Mouse (Mus musculus) myocyte (in vitro differentiated cells): ENCODE measurements at regions not wholly inside any gene's neighbourhood (a gene's known extent, or its start where the extent isn't known, plus 50 kb on each side); places are given as distances from the start of the nearest gene placed in this dataset.

Experiments
- H3K27me3 ChIP-seq: one replicate; pipeline ENCODE4 v1.6.1; 2011; ENCODE audit not compliant: control insufficient read depth, insufficient read depth, insufficient read length
- H3K36me3 ChIP-seq: one replicate; pipeline ENCODE4 v1.6.1; 2011; ENCODE audit not compliant: control insufficient read depth, insufficient read depth
- H3K4me2 ChIP-seq: one replicate; pipeline ENCODE4 v1.6.1; 2011; ENCODE audit warnings: low read depth, control low read depth
- H3K4me3 ChIP-seq: one replicate; pipeline ENCODE4 v1.5.1; 2011; ENCODE audit warnings: mild to moderate bottlenecking, control low read depth, moderate library complexity
- H3K79me2 ChIP-seq: one replicate; pipeline ENCODE4 v1.6.1; 2011; ENCODE audit not compliant: control insufficient read depth, insufficient read depth
- H3ac ChIP-seq: one replicate; pipeline ENCODE4 v1.6.1; 2011; ENCODE audit not compliant: control insufficient read depth, insufficient read length
- CEBPB ChIP-seq: IDR thresholded peaks from 2 replicates; pipeline ENCODE4 v1.6.1; 2011; ENCODE audit warnings: mild to moderate bottlenecking, moderate library complexity; ENCODE audit not compliant: poor library complexity, insufficient read depth, severe bottlenecking
- E2F4 ChIP-seq: IDR thresholded peaks from one replicate; pipeline ENCODE4 v1.6.1; 2011; ENCODE audit warnings: mild to moderate bottlenecking, control low read depth, moderate library complexity; ENCODE audit not compliant: insufficient read depth
- MAX ChIP-seq: IDR thresholded peaks from one replicate; pipeline ENCODE4 v1.6.1; 2011; ENCODE audit warnings: low read depth, mild to moderate bottlenecking, control low read depth
- MYOD1 ChIP-seq, 3 experiments: IDR thresholded peaks; one replicate each; pipeline ENCODE4 v1.6.1; 2011; ENCODE audit warnings: control low read depth in 2 of 3, low read depth in 2 of 3, mild to moderate bottlenecking in 2 of 3, moderate library complexity in 1 of 3; ENCODE audit not compliant: insufficient read length in 2 of 3, control insufficient read depth in 1 of 3
- MYOG ChIP-seq, 3 experiments: IDR thresholded peaks; one replicate each; pipeline ENCODE4 v1.6.1; 2011; ENCODE audit warnings: control low read depth in 2 of 3, low read depth in 2 of 3, mild to moderate bottlenecking in 2 of 3; ENCODE audit not compliant: insufficient read length in 2 of 3, control insufficient read depth in 1 of 3, insufficient read depth in 1 of 3
- POLR2A ChIP-seq: IDR thresholded peaks from one replicate; pipeline ENCODE4 v1.6.1; 2011; ENCODE audit warnings: low read depth, mild to moderate bottlenecking, control low read depth, moderate library complexity; ENCODE audit not compliant: insufficient read length
- POLR2AphosphoS2 ChIP-seq: IDR thresholded peaks from one replicate; pipeline ENCODE4 v1.6.1; 2011; ENCODE audit warnings: low read depth, control low read depth; ENCODE audit not compliant: insufficient read length
- REST ChIP-seq: IDR thresholded peaks from one replicate; pipeline ENCODE4 v1.6.1; 2011; ENCODE audit warnings: mild to moderate bottlenecking, control low read depth, moderate library complexity; ENCODE audit not compliant: insufficient read depth, insufficient read length
- SRF ChIP-seq: IDR thresholded peaks from one replicate; pipeline ENCODE4 v1.6.1; 2011; ENCODE audit warnings: low read depth; ENCODE audit not compliant: control insufficient read depth, insufficient read length
- TCF12 ChIP-seq: IDR thresholded peaks from one replicate; pipeline ENCODE4 v1.6.1; 2011; ENCODE audit warnings: mild to moderate bottlenecking, control low read depth; ENCODE audit not compliant: poor library complexity, insufficient read depth, severe bottlenecking
- TCF3 ChIP-seq: IDR thresholded peaks from one replicate; pipeline ENCODE4 v1.6.1; 2011; ENCODE audit warnings: low read depth, control low read depth; ENCODE audit not compliant: insufficient read length
- USF1 ChIP-seq: IDR thresholded peaks from one replicate; pipeline ENCODE4 v1.6.1; 2011; ENCODE audit warnings: low read depth, mild to moderate bottlenecking, control low read depth, moderate library complexity

- H3K4me2 ChIP-seq, result no peak overlapping the region
- H3ac ChIP-seq, result no peak overlapping the region
- TF ChIP-seq REST (no peak), CEBPB (no peak), POLR2A (no peak), SRF (no peak), MYOG (IDR thresholded peaks at IDR 0.05; ENCODE audit: control insufficient read depth in 1 of 3, insufficient read depth in 1 of 3, insufficient read length in 2 of 3, low read depth in 2 of 3) (no peak), USF1 (no peak)
- H3K27me3 ChIP-seq, result no peaks in the 10 kb centered on the region
- no peaks in the 10 kb centered on the region for H3K36me3 ChIP-seq
- no peaks in the 10 kb centered on the region for H3K79me2 ChIP-seq
- no peak overlapping the region for H3K4me3 ChIP-seq
Observed at GRCm38 (mm10) chr10:99425265-99425664, 162.2 kb downstream of the Dusp6 start.

GRCm38 (mm10) chr10:99430175-99430574, 167.1 kb downstream of the Dusp6 start:
- Histone ChIP-seq H3K4me3 (no peak overlapping the region), H3ac (no peak overlapping the region), H3K27me3 (no peaks in the 10 kb centered on the region), H3K4me2 (no peak overlapping the region), H3K36me3 (no peaks in the 10 kb centered on the region), H3K79me2 (no peaks in the 10 kb centered on the region)
- TF ChIP-seq SRF (no peak), POLR2AphosphoS2 (no peak), USF1 (no peak), MAX (no peak), CEBPB (no peak), MYOG (IDR thresholded peaks at IDR 0.05; ENCODE audit: control insufficient read depth in 1 of 3, insufficient read depth in 1 of 3, insufficient read length in 2 of 3, low read depth in 2 of 3) (no peak), POLR2A (no peak), MYOD1 (IDR thresholded peaks at IDR 0.05; ENCODE audit: control insufficient read depth in 1 of 3, insufficient read length in 2 of 3, low read depth in 2 of 3) (no peak), TCF12 (no peak), REST (no peak), E2F4 (no peak), TCF3 (no peak)

- H3K36me3 ChIP-seq, result no peaks in the 10 kb centered on the region
- no peak for TF ChIP-seq POLR2AphosphoS2
- TF ChIP-seq REST, result no peak
- no peak for TF ChIP-seq TCF3
- TF ChIP-seq MYOG (IDR thresholded peaks at IDR 0.05; ENCODE audit: control insufficient read depth in 1 of 3, insufficient read depth in 1 of 3, insufficient read length in 2 of 3, low read depth in 2 of 3), result no peak
- TF ChIP-seq MAX, result no peak
- TF ChIP-seq TCF12, result no peak
- no peak for TF ChIP-seq SRF
- no peak for TF ChIP-seq CEBPB
- TF ChIP-seq MYOD1 (IDR thresholded peaks at IDR 0.05; ENCODE audit: control insufficient read depth in 1 of 3, insufficient read length in 2 of 3, low read depth in 2 of 3), result no peak
- no peak for TF ChIP-seq USF1
- no peak for TF ChIP-seq E2F4
- H3K4me3 ChIP-seq, result no peak overlapping the region
- H3K27me3 ChIP-seq, result no peaks in the 10 kb centered on the region
- no peak overlapping the region for H3ac ChIP-seq
- H3K4me2 ChIP-seq, result no peak overlapping the region
- no peaks in the 10 kb centered on the region for H3K79me2 ChIP-seq
Observed at GRCm38 (mm10) chr10:99430669-99431561, 167.9 kb downstream of the Dusp6 start.

- Histone ChIP-seq H3K27me3 (no peaks in the 10 kb centered on the region), H3K4me3 (no peak overlapping the region), H3K4me2 (no peak overlapping the region), H3K79me2 (no peaks in the 10 kb centered on the region), H3ac (no peak overlapping the region), H3K36me3 (no peaks in the 10 kb centered on the region)
- TF ChIP-seq MYOD1 (IDR thresholded peaks at IDR 0.05; ENCODE audit: control insufficient read depth in 1 of 3, insufficient read length in 2 of 3, low read depth in 2 of 3), result no peak
- peak; percentile 52; the same call in 1 of the 2 replicates for TF ChIP-seq CEBPB
Observed at GRCm38 (mm10) chr10:99437060-99437459, 174.0 kb downstream of the Dusp6 start.

GRCm38 (mm10) chr10:99440169-99440568, 177.1 kb downstream of the Dusp6 start:
- no peak for TF ChIP-seq CEBPB
- H3K4me3 ChIP-seq, result no peak overlapping the region
- no peaks in the 10 kb centered on the region for H3K79me2 ChIP-seq
- no peaks in the 10 kb centered on the region for H3K36me3 ChIP-seq
- no peak overlapping the region for H3K4me2 ChIP-seq
- H3ac ChIP-seq, result no peak overlapping the region
- H3K27me3 ChIP-seq, result no peaks in the 10 kb centered on the region
